Mouse (Mus musculus): ENCODE measurements around the gene Col28a1. TPM values are rescaled to one million over a fixed set of nuclear protein-coding genes. Genes with fewer than 3 reads are reported as not detected.

Gene Col28a1
- polyA plus RNA-seq (2017; shearing (Covaris generic)), result not detected

DNA sequence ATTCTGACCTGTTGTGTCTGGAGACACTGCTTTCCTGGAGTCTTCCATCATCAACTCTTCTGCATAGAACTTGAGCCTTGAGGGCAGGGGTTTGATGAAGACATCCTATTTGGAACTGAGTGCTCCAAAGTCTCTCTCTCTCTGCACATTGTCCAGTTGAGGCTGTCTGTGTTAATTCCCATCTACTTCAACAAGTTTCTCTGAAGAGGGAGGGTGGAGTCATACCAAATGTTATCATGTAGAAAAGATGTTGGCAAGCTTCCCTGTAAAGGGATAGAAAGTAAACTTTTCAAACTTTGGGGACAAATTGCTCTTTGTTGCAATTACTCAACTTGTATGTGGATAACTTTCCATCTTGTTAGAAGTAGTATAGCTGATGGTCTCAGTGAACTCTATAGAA lies at the start of gene Col28a1:
Gene Col28a1, minus strand, starts transcription at position 101 of the 400 bp plus-strand sequence.

DNA sequence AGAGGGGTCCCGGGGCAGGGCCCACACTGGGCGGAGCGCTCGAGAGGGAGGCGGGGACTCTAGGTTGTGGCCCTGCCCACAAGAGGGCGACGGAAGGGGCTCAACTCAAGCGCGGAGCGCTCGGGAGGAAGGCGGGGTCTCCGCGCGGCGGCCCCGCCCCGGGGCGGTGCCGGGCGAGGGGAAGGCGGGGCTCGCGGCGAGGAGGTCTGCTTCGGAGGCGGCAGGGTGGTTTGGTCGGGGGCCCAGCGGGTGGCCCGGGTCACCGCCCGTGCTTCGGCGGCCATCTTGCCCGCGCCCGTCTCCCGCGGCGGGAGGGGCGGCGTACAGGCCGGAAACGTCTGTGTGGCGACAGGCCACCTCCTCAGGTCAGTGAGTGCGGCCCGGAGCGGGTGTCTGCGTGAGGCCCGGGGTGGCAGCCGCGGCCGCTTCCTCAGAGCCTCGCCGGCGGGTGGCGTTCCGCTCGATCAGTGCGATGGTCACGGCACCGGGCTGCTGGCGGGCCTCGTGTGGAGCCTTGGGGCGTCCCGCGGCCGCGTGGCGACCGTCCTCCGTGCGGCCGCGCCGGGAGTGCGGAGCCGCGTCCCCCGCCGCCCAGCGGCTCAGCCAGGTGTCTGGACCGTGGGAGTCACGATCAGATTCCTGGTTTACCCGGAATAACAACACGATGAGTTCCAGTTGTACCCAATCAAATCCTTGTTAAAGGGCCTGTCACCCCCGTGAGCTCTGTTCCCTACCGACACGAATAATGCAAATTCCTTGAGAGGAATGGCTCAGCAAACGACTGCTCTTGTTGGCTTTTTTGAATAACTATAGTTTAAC lies 16.8 kb upstream of the Col28a1 start, which contains the start of gene Mios:
Gene Mios, plus strand, starts transcription at position 176 of the 819 bp plus-strand sequence.

Other genes starting within 250 kb of the Col28a1 start
- gene Mios, start 16.6 kb upstream of the Col28a1 start, polyA plus RNA-seq (2017; shearing (Covaris generic)), result 28.8 TPM
- 80.3 TPM for gene Rpa3, start 66.6 kb upstream of the Col28a1 start, polyA plus RNA-seq (2017; shearing (Covaris generic))
- gene Umad1, start 66.7 kb upstream of the Col28a1 start, polyA plus RNA-seq (2017; shearing (Covaris generic)), result 10.6 TPM
- gene Gm45062, start 66.8 kb upstream of the Col28a1 start, polyA plus RNA-seq (2017; shearing (Covaris generic)), result not detected

Data from CD4-positive, CD25-positive, alpha-beta regulatory T cell (primary cell).